Mouse (Mus musculus) embryonic facial prominence, embryonic 14.5 days (tissue): ENCODE results near the gene Pam. TPM values are rescaled to one million over a fixed set of nuclear protein-coding genes. Genes with fewer than 3 reads are reported as not detected.
A peak's percentile ranks its signal among the peaks of the same experiment; 100 is the strongest.

Experiments used
- ATAC-seq: fragments of 200-750 bp; cut with Nextera tagmentation; 2 replicates; pipeline ENCODE4 v1.8.0; 2017; ENCODE audit warnings: low read depth, moderate number of reproducible peaks, moderate TSS enrichment
- DNase-seq: peaks from one replicate; pipeline ENCODE4 v3.0.0-alpha.2; 2015; ENCODE audit warnings: low spot score
- H3K27ac ChIP-seq: fragments of 300-500 bp; sonication (generic); replicated peaks from 2 replicates; pipeline ENCODE4 v1.5.1; 2014; ENCODE audit warnings: low read depth, mild to moderate bottlenecking, low read length, moderate library complexity
- H3K27me3 ChIP-seq: fragments of 300-500 bp; sonication (generic); replicated peaks from 2 replicates; pipeline ENCODE4 v1.6.1; 2014; ENCODE audit warnings: low read length; ENCODE audit not compliant: control insufficient read depth, insufficient read depth
- H3K36me3 ChIP-seq: fragments of 300-500 bp; sonication (generic); 2 replicates; pipeline ENCODE4 v1.6.1; 2014; ENCODE audit warnings: low read length, mixed read lengths; ENCODE audit not compliant: control insufficient read depth, insufficient read depth
- H3K4me1 ChIP-seq: fragments of 300-500 bp; sonication (generic); 2 replicates; pipeline ENCODE4 v1.6.1; 2014; ENCODE audit warnings: antibody characterized with exemption, low read length; ENCODE audit not compliant: control insufficient read depth, insufficient read depth
- H3K4me2 ChIP-seq: fragments of 300-500 bp; sonication (generic); 2 replicates; pipeline ENCODE4 v1.6.1; 2014; ENCODE audit warnings: low read depth, mild to moderate bottlenecking, low read length, moderate library complexity, mixed read lengths
- H3K4me3 ChIP-seq: fragments of 300-500 bp; sonication (generic); 2 replicates; pipeline ENCODE4 v1.5.1; 2014; ENCODE audit warnings: low read depth, mild to moderate bottlenecking, low read length
- H3K9ac ChIP-seq: fragments of 300-500 bp; sonication (generic); 2 replicates; pipeline ENCODE4 v1.6.1; 2014; ENCODE audit warnings: low read depth, mild to moderate bottlenecking, low read length, moderate library complexity, mixed read lengths
- H3K9me3 ChIP-seq: fragments of 300-500 bp; sonication (generic); 2 replicates; pipeline ENCODE4 v1.6.1; 2016; ENCODE audit warnings: low read length; ENCODE audit not compliant: control insufficient read depth
- WGBS: fragments of 180-500 bp; shearing (Covaris S2); extraction: QIAGEN DNeasy Blood & Tissue Kit; methylation state at CpG from one replicate; pipeline ENCODE4 v1.1.7; 2014; 5-methylcytosine and 5-hydroxymethylcytosine counted together
- polyA plus RNA-seq: library from polyadenylated mRNA; unstranded; fragments of >200 nt; fragmentation: Nextera tagmentation; extraction: Ambion mirVana; gene quantifications from 2 replicates; pipeline ENCODE4 v1.2.1, GENCODE M21; 2014

Pam gene
- polyA plus RNA-seq, 1 experiment from 2014 or later, result 50.1 TPM

GRCm38 (mm10) chr1:98072045-98072444 is 23.4 kb downstream of the Pam start:
- Histone ChIP-seq H3K9ac (no peak overlapping the region), H3K4me1 (no peaks in the 10 kb centered on the region), H3K36me3 (no peaks in the 10 kb centered on the region), H3K4me3 (no peak overlapping the region), H3K27ac (no peak overlapping the region), H3K27me3 (no peaks in the 10 kb centered on the region), H3K9me3 (no peaks in the 10 kb centered on the region), H3K4me2 (no peak overlapping the region)
- WGBS, result 52% methylated on average over 6 of the region's 6 CpGs
- ATAC-seq (peak; percentile 71; the same call in 1 of the 2 replicates), DNase-seq (peak; percentile 41)

GRCm38 (mm10) chr1:98071436-98071835 is 24.0 kb downstream of the Pam start:
- no peak overlapping the region for H3K9ac ChIP-seq
- 87% methylated on average over 9 of the region's 9 CpGs for WGBS
- H3K4me1 ChIP-seq, result no peaks in the 10 kb centered on the region
- 0 out of 2 replicates have a peak overlapping the region, but pooled peaks have one; percentile 1 for H3K27ac ChIP-seq
- no peak overlapping the region for H3K4me3 ChIP-seq
- H3K4me2 ChIP-seq, result no peak overlapping the region
- DNase-seq, result no peak
- ATAC-seq, result no peak
- no peaks in the 10 kb centered on the region for H3K27me3 ChIP-seq
- no peaks in the 10 kb centered on the region for H3K36me3 ChIP-seq
- H3K9me3 ChIP-seq, result no peaks in the 10 kb centered on the region

GRCm38 (mm10) chr1:98070743-98071325 is 24.6 kb downstream of the Pam start:
- no peaks in the 10 kb centered on the region for H3K9me3 ChIP-seq
- H3K36me3 ChIP-seq, result no peaks in the 10 kb centered on the region
- DNase-seq (no peak), ATAC-seq (no peak)
- 0 out of 2 replicates have a peak overlapping the region, but pooled peaks have one; percentile 1 for H3K27ac ChIP-seq
- H3K27me3 ChIP-seq, result no peaks in the 10 kb centered on the region
- no peak overlapping the region for H3K4me2 ChIP-seq
- no peak overlapping the region for H3K4me3 ChIP-seq
- H3K9ac ChIP-seq, result no peak overlapping the region
- H3K4me1 ChIP-seq, result no peaks in the 10 kb centered on the region
- 68% methylated on average over 5 of the region's 5 CpGs for WGBS

GRCm38 (mm10) chr1:98068177-98068576 is 27.3 kb downstream of the Pam start:
- ATAC-seq (no peak), DNase-seq (no peak)
- Histone ChIP-seq H3K9me3 (no peaks in the 10 kb centered on the region), H3K9ac (no peak overlapping the region), H3K4me3 (no peak overlapping the region), H3K36me3 (no peaks in the 10 kb centered on the region), H3K4me1 (no peaks in the 10 kb centered on the region), H3K4me2 (no peak overlapping the region), H3K27ac (no peak overlapping the region), H3K27me3 (no peaks in the 10 kb centered on the region)
- 91% methylated on average over 4 of the region's 4 CpGs for WGBS

GRCm38 (mm10) chr1:98062074-98062473 is 33.4 kb downstream of the Pam start:
- Histone ChIP-seq H3K4me1 (no peaks in the 10 kb centered on the region), H3K27me3 (no peaks in the 10 kb centered on the region), H3K9ac (no peak overlapping the region), H3K4me3 (no peak overlapping the region), H3K36me3 (no peaks in the 10 kb centered on the region), H3K27ac (no peak overlapping the region), H3K4me2 (no peak overlapping the region), H3K9me3 (no peaks in the 10 kb centered on the region)
- 33% methylated on average over 2 of the region's 2 CpGs for WGBS
- DNase-seq (no peak), ATAC-seq (no peak)

- no peaks in the 10 kb centered on the region for H3K36me3 ChIP-seq
- DNase-seq, result no peak
- H3K4me2 ChIP-seq, result no peak overlapping the region
- no peak overlapping the region for H3K9ac ChIP-seq
- no peak for ATAC-seq
- no peaks in the 10 kb centered on the region for H3K4me1 ChIP-seq
- no peak overlapping the region for H3K27ac ChIP-seq
- no peak overlapping the region for H3K4me3 ChIP-seq
- H3K9me3 ChIP-seq, result no peaks in the 10 kb centered on the region
- 75% methylated on average over 1 of the region's 1 CpGs for WGBS
- H3K27me3 ChIP-seq, result no peaks in the 10 kb centered on the region
Measured at GRCm38 (mm10) chr1:98059401-98059800, 36.0 kb downstream of the Pam start.

GRCm38 (mm10) chr1:98056996-98057945 is 38.2 kb downstream of the Pam start:
- WGBS, result 55% methylated on average over 11 of the region's 11 CpGs
- Histone ChIP-seq H3K4me2 (no peak overlapping the region), H3K27me3 (no peaks in the 10 kb centered on the region), H3K4me3 (no peak overlapping the region), H3K9me3 (no peaks in the 10 kb centered on the region), H3K36me3 (no peaks in the 10 kb centered on the region), H3K4me1 (no peaks in the 10 kb centered on the region), H3K27ac (no peak overlapping the region), H3K9ac (no peak overlapping the region)
- ATAC-seq (no peak), DNase-seq (no peak)

- Histone ChIP-seq H3K27ac (no peak overlapping the region), H3K9ac (no peak overlapping the region), H3K4me2 (no peak overlapping the region), H3K27me3 (no peaks in the 10 kb centered on the region), H3K4me1 (no peaks in the 10 kb centered on the region), H3K9me3 (no peaks in the 10 kb centered on the region), H3K4me3 (no peak overlapping the region), H3K36me3 (no peaks in the 10 kb centered on the region)
- no peak for ATAC-seq
- WGBS, result 79% methylated on average over 6 of the region's 6 CpGs
- DNase-seq, result no peak
Measured at GRCm38 (mm10) chr1:98056277-98056676, 39.2 kb downstream of the Pam start.
